11 mouse cellular contexts compared by ENCODE assay signal in the genomic region with DNA sequence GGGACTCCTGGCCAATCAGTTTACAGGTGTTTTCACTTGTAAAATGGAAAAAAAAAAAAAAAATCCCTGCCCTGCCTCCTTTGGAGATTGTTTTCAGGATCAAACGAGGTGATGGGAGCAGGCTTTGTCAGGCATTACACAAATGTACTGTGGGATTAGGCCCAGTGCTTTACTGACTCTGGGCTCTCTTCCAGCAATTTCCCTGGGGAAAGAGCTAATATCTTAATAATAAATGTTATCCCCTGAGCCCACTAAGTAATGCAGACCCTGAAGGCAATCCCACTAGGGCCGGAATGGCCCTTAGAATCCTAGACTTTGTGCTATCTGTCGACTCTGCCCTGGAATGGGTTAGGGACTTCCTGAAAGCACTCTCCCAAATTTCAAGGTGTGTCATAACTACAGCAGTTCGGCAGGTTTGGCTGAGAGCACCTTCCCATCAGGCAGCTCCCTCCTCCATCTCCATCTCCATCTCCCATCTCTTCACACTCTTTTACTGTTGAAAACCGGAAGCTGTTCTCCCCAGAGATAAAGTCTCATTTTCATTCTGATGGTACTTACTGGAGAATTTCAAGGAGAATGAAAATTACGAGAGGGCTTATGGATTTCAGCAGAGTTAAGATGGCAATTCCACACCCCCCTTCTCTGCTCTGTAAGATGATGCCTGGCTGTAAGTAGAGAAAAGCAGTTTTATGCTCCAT. TPM values are rescaled to one million over a fixed set of nuclear protein-coding genes. Genes with fewer than 3 reads are reported as not detected.
DNase-seq lines count a peak whose midpoint lies in the region; ATAC-seq and TF ChIP-seq lines count a peak whose summit lies in the region.
"Had no signal": no experiment of that assay in that cellular context is flagged by ENCODE, and none has a peak within 500 bp of the region (broad histone marks: within the 10 kb centered on the region; RNA-seq: fewer than 3 reads in every experiment).

No protein-coding gene starts in this region.

- H3K9ac ChIP-seq in MEL (ENCODE audit: control insufficient read depth, low read depth, low read length, poor library complexity, severe bottlenecking): peak overlapping the region; percentile 66
- H3K9ac ChIP-seq in hindbrain, embryonic 11.5 days (ENCODE audit: low read depth, low read length): no peak overlapping the region
- H3K9ac ChIP-seq in midbrain, embryonic 13.5 days (replicated peaks): no peak overlapping the region
- no peak overlapping the region for H3K9ac ChIP-seq in liver, postnatal 0 days (replicated peaks)
- no peak overlapping the region for H3K9ac ChIP-seq in heart, adult 2 months (ENCODE audit: low read depth, low read length)

- H3K36me3 ChIP-seq in MEL (ENCODE audit: control insufficient read depth in 1 of 2, insufficient read depth in 2 of 2, low read length in 2 of 2): peaks cover 0 to 36% of the 10 kb centered on the region in 2 experiments; a peak in 2 of 4 replicates
- H3K36me3 ChIP-seq in embryonic facial prominence, embryonic 10.5 days (replicated peaks): no peaks in the 10 kb centered on the region
- H3K36me3 ChIP-seq in hindbrain, embryonic 11.5 days (ENCODE audit: control insufficient read depth, insufficient read depth, low read length): no peaks in the 10 kb centered on the region
- no peaks in the 10 kb centered on the region for H3K36me3 ChIP-seq in midbrain, embryonic 13.5 days
- H3K36me3 ChIP-seq in liver, postnatal 0 days (replicated peaks; ENCODE audit: insufficient read depth, low read length): no peaks in the 10 kb centered on the region
- H3K36me3 ChIP-seq in heart, adult 2 months (ENCODE audit: control insufficient read depth, insufficient read depth, low read length): no peaks in the 10 kb centered on the region

- H3K9me3 ChIP-seq in MEL (replicated peaks; ENCODE audit: insufficient read depth, low read length): no peaks in the 10 kb centered on the region
- H3K9me3 ChIP-seq in embryonic facial prominence, embryonic 10.5 days: no peaks in the 10 kb centered on the region
- H3K9me3 ChIP-seq in hindbrain, embryonic 11.5 days (ENCODE audit: control insufficient read depth, low read length): no peaks in the 10 kb centered on the region
- no peaks in the 10 kb centered on the region for H3K9me3 ChIP-seq in midbrain, embryonic 13.5 days
- H3K9me3 ChIP-seq in liver, postnatal 0 days (ENCODE audit: low read length): no peaks in the 10 kb centered on the region

- intact Hi-C loops in heart, adult 2 months (cut with DNase I): no loop called here

- no peak for ATAC-seq in hindbrain, embryonic 11.5 days (ENCODE audit: low FRiP score)
- no peak for ATAC-seq in midbrain, embryonic 13.5 days
- no peak for ATAC-seq in liver, postnatal 0 days
- ATAC-seq in granulocyte monocyte progenitor cell, adult 5-6 weeks (replicated peaks; ENCODE audit: poor library complexity, severe bottlenecking): no peak

- peaks cover 23 to 32% of the 10 kb centered on the region in 2 experiments for H3K4me1 ChIP-seq in MEL (ENCODE audit: control insufficient read depth in 1 of 2, insufficient read depth in 2 of 2, low read length in 2 of 2)
- H3K4me1 ChIP-seq in embryonic facial prominence, embryonic 10.5 days: peaks cover 33% of the 10 kb centered on the region
- peaks cover 5% of the 10 kb centered on the region; the same call in 1 of the 2 replicates for H3K4me1 ChIP-seq in hindbrain, embryonic 11.5 days (replicated peaks; ENCODE audit: control insufficient read depth, insufficient read depth, low read length)
- peaks cover 38% of the 10 kb centered on the region for H3K4me1 ChIP-seq in midbrain, embryonic 13.5 days (replicated peaks)
- peaks cover 14% of the 10 kb centered on the region for H3K4me1 ChIP-seq in liver, postnatal 0 days (ENCODE audit: insufficient read depth)
- H3K4me1 ChIP-seq in heart, adult 2 months (ENCODE audit: control insufficient read depth, insufficient read depth, low read length): peaks cover 4% of the 10 kb centered on the region

- TF ChIP-seq EP300 in MEL (IDR thresholded peaks at IDR 0.05; ENCODE audit: low read depth in 1 of 2, low read length in 2 of 2): peak; percentile 56 to 83
- TF ChIP-seq EP300 in liver, postnatal 0 days (IDR thresholded peaks at IDR 0.05; ENCODE audit: low read depth): no peak
- TF ChIP-seq EP300 in heart, adult 2 months (IDR thresholded peaks at IDR 0.05; ENCODE audit: insufficient read depth, low read depth, low read length): no peak

- H3K79me2 ChIP-seq in MEL (ENCODE audit: control insufficient read depth, insufficient read depth, low read length, poor library complexity): peaks cover 27% of the 10 kb centered on the region
- H3K79me2 ChIP-seq in heart, adult 2 months (replicated peaks; ENCODE audit: control insufficient read depth, insufficient read depth, low read length): no peaks in the 10 kb centered on the region

- H3K4me3 ChIP-seq in MEL (ENCODE audit: control insufficient read depth in 1 of 2, insufficient read depth in 1 of 2, low read depth in 2 of 2, low read length in 2 of 2): peak overlapping the region; percentile 43 to 54
- peak overlapping the region; percentile 21; the same call in 1 of the 2 replicates for H3K4me3 ChIP-seq in embryonic facial prominence, embryonic 10.5 days
- no peak overlapping the region for H3K4me3 ChIP-seq in hindbrain, embryonic 11.5 days (ENCODE audit: low read depth, low read length)
- H3K4me3 ChIP-seq in midbrain, embryonic 13.5 days (replicated peaks): 0 out of 2 replicates have a peak overlapping the region, but pooled peaks have one; percentile 2
- no peak overlapping the region for H3K4me3 ChIP-seq in liver, postnatal 0 days (ENCODE audit: low read depth, low read length)
- H3K4me3 ChIP-seq in heart, adult 2 months: no peak overlapping the region
- H3K4me3 ChIP-seq: myocyte had no signal

- no peak for TF ChIP-seq CTCF in MEL (IDR thresholded peaks at IDR 0.05 in 2 of 3, conservative IDR thresholded peaks at IDR 0.05 in 1 of 3; ENCODE audit: control insufficient read depth in 1 of 3, insufficient read depth in 1 of 3, low read depth in 2 of 3, low read length in 3 of 3, poor library complexity in 1 of 3, severe bottlenecking in 1 of 3)
- TF ChIP-seq CTCF in liver, postnatal 0 days (IDR thresholded peaks at IDR 0.05; ENCODE audit: low read depth): no peak
- TF ChIP-seq CTCF in heart, adult 2 months (IDR thresholded peaks at IDR 0.05): no peak

- WGBS in embryonic facial prominence, embryonic 10.5 days: 22% methylated on average over 6 of the region's 6 CpGs
- 22% methylated on average over 6 of the region's 6 CpGs for WGBS in hindbrain, embryonic 11.5 days
- WGBS in midbrain, embryonic 13.5 days: 6% methylated on average over 6 of the region's 6 CpGs
- WGBS in liver, postnatal 0 days (ENCODE audit: insufficient replicate concordance): 63% methylated on average over 6 of the region's 6 CpGs
- 56% methylated on average over 6 of the region's 6 CpGs for WGBS in heart, adult 2 months

- no peaks in the 10 kb centered on the region for H3K27me3 ChIP-seq in MEL (ENCODE audit: control insufficient read depth in 1 of 2, insufficient read depth in 2 of 2, low read length in 2 of 2)
- peaks cover 13% of the 10 kb centered on the region for H3K27me3 ChIP-seq in embryonic facial prominence, embryonic 10.5 days (replicated peaks; ENCODE audit: low read depth, poor library complexity, severe bottlenecking)
- no peaks in the 10 kb centered on the region for H3K27me3 ChIP-seq in hindbrain, embryonic 11.5 days (ENCODE audit: control insufficient read depth, insufficient read depth, low read length)
- H3K27me3 ChIP-seq in midbrain, embryonic 13.5 days: no peaks in the 10 kb centered on the region
- H3K27me3 ChIP-seq in liver, postnatal 0 days (ENCODE audit: insufficient read depth, low read length): no peaks in the 10 kb centered on the region
- no peaks in the 10 kb centered on the region for H3K27me3 ChIP-seq in heart, adult 2 months (ENCODE audit: control insufficient read depth, insufficient read depth, low read length)

- DNase-seq in MEL (ENCODE audit: low read depth, low spot score): peak; percentile 72
- no peak for DNase-seq in embryonic facial prominence, embryonic 10.5 days (ENCODE audit: low spot score)
- no peak for DNase-seq in hindbrain, embryonic 11.5 days (ENCODE audit: low spot score)
- DNase-seq in liver, postnatal 0 days: no peak
- DNase-seq in heart, adult 2 months: no peak
- DNase-seq: cerebellum, adult 11 months; lung, postnatal 10 days; thymus, postnatal 25 days had no signal

- no peak overlapping the region for H3K4me2 ChIP-seq in hindbrain, embryonic 11.5 days (replicated peaks; ENCODE audit: low read depth, low read length)
- peak overlapping the region; percentile 33 for H3K4me2 ChIP-seq in midbrain, embryonic 13.5 days (replicated peaks)
- no peak overlapping the region for H3K4me2 ChIP-seq in liver, postnatal 0 days (ENCODE audit: low read depth, low read length)

- no peak for TF ChIP-seq RAD21 in MEL (IDR thresholded peaks at IDR 0.05; ENCODE audit: low read depth, low read length)

- H3K27ac ChIP-seq in MEL (ENCODE audit: control insufficient read depth, low read depth, low read length): peak overlapping the region; percentile 85
- peak overlapping the region; percentile 71 for H3K27ac ChIP-seq in embryonic facial prominence, embryonic 10.5 days (replicated peaks)
- 0 out of 2 replicates have a peak overlapping the region, but pooled peaks have one; percentile 24 for H3K27ac ChIP-seq in hindbrain, embryonic 11.5 days (ENCODE audit: low read depth, low read length)
- peak overlapping the region; percentile 85 for H3K27ac ChIP-seq in midbrain, embryonic 13.5 days
- no peak overlapping the region for H3K27ac ChIP-seq in liver, postnatal 0 days (ENCODE audit: low read depth)
- H3K27ac ChIP-seq in heart, adult 2 months: no peak overlapping the region

- TF ChIP-seq POLR2A in MEL (IDR thresholded peaks at IDR 0.05; ENCODE audit: control insufficient read depth in 1 of 2, insufficient read depth in 1 of 2, low read depth in 1 of 2, low read length in 2 of 2, poor library complexity in 1 of 2): no peak
- no peak for TF ChIP-seq POLR2A in heart, adult 2 months (IDR thresholded peaks at IDR 0.05; ENCODE audit: insufficient read depth, low read depth, low read length)

RNA-seq across cellular contexts. Expression of gene Frat2, which starts 2.2 kb away (rescaled TPM):
- total RNA-seq in MEL (2012; rRNA removed): 55.6 and 58.2 TPM in 2 replicates
- 100 to 1,000 TPM in 1 of 2 experiments, not detected in 1; 110 TPM for polyA plus RNA-seq in MEL (2012; ENCODE audit: insufficient read depth in 1 of 2, insufficient read length in 2 of 2, low read depth in 1 of 2, low replicate concordance in 2 of 2, missing spikeins in 1 of 2)
- polyA plus RNA-seq in embryonic facial prominence, embryonic 10.5 days (2016; fragmentation: Nextera tagmentation; extraction: Ambion mirVana): 3.8 and 4.3 TPM in 2 replicates
- 5.0 and 6.8 TPM in 2 replicates for polyA plus RNA-seq in hindbrain, embryonic 11.5 days (2014; fragmentation: Nextera tagmentation; extraction: Ambion mirVana)
- polyA plus RNA-seq in midbrain, embryonic 13.5 days (2015; fragmentation: Nextera tagmentation; extraction: Ambion mirVana): 7.6 and 10.4 TPM in 2 replicates
- polyA plus RNA-seq in liver, postnatal 0 days (2015; fragmentation: Nextera tagmentation; extraction: Ambion mirVana): 3.3 and 3.7 TPM in 2 replicates
- 18.9 and 20.6 TPM in 2 replicates for total RNA-seq in granulocyte monocyte progenitor cell, adult 5-6 weeks (2014; fragmentation: Nextera tagmentation)
- total RNA-seq in granulocyte monocyte progenitor cell, adult 5-6 weeks (2017): 25.7 and 33.4 TPM in 2 replicates
- total RNA-seq in heart, adult 2 months (2021): 1 to 10 TPM; 2.7 to 4.9 TPM
- polyA plus RNA-seq in heart, adult 2 months (2012; rRNA removed): 1.4 and 1.7 TPM in 2 replicates

RNA-seq across cellular contexts. Expression of gene Frat1, which starts 20.4 kb away (rescaled TPM):
- total RNA-seq in MEL (2012; rRNA removed): 26.7 and 36.0 TPM in 2 replicates
- 10 to 100 TPM in 1 of 2 experiments, not detected in 1; 31.5 TPM for polyA plus RNA-seq in MEL (2012; ENCODE audit: insufficient read depth in 1 of 2, insufficient read length in 2 of 2, low read depth in 1 of 2, low replicate concordance in 2 of 2, missing spikeins in 1 of 2)
- 9.1 and 9.2 TPM in 2 replicates for polyA plus RNA-seq in embryonic facial prominence, embryonic 10.5 days (2016; fragmentation: Nextera tagmentation; extraction: Ambion mirVana)
- 11.2 and 14.4 TPM in 2 replicates for polyA plus RNA-seq in hindbrain, embryonic 11.5 days (2014; fragmentation: Nextera tagmentation; extraction: Ambion mirVana)
- 26.2 and 29.0 TPM in 2 replicates for polyA plus RNA-seq in midbrain, embryonic 13.5 days (2015; fragmentation: Nextera tagmentation; extraction: Ambion mirVana)
- 7.8 and 8.1 TPM in 2 replicates for polyA plus RNA-seq in liver, postnatal 0 days (2015; fragmentation: Nextera tagmentation; extraction: Ambion mirVana)
- 2.6 and 5.6 TPM in 2 replicates for total RNA-seq in granulocyte monocyte progenitor cell, adult 5-6 weeks (2014; fragmentation: Nextera tagmentation)
- total RNA-seq in granulocyte monocyte progenitor cell, adult 5-6 weeks (2017): 10.0 and 11.2 TPM in 2 replicates
- total RNA-seq in heart, adult 2 months (2021): 1 to 10 TPM; 2.5 to 3.9 TPM
- polyA plus RNA-seq in heart, adult 2 months (2012; rRNA removed): 1.3 TPM in 2 replicates

RNA-seq across cellular contexts. Expression of gene Rrp12, which starts 45.8 kb away (rescaled TPM):
- 93.8 and 106 TPM in 2 replicates for total RNA-seq in MEL (2012; rRNA removed)
- polyA plus RNA-seq in MEL (2012; ENCODE audit: insufficient read depth in 1 of 2, insufficient read length in 2 of 2, low read depth in 1 of 2, low replicate concordance in 2 of 2, missing spikeins in 1 of 2): 100 to 1,000 TPM in 1 of 2 experiments, 10 to 100 TPM in 1; 44.5 to 134 TPM
- 36.3 and 38.9 TPM in 2 replicates for polyA plus RNA-seq in embryonic facial prominence, embryonic 10.5 days (2016; fragmentation: Nextera tagmentation; extraction: Ambion mirVana)
- 11.5 and 13.8 TPM in 2 replicates for polyA plus RNA-seq in hindbrain, embryonic 11.5 days (2014; fragmentation: Nextera tagmentation; extraction: Ambion mirVana)
- 14.6 and 15.7 TPM in 2 replicates for polyA plus RNA-seq in midbrain, embryonic 13.5 days (2015; fragmentation: Nextera tagmentation; extraction: Ambion mirVana)
- polyA plus RNA-seq in liver, postnatal 0 days (2015; fragmentation: Nextera tagmentation; extraction: Ambion mirVana): 4.1 and 4.3 TPM in 2 replicates
- 14.8 and 22.3 TPM in 2 replicates for total RNA-seq in granulocyte monocyte progenitor cell, adult 5-6 weeks (2014; fragmentation: Nextera tagmentation)
- 18.1 and 20.1 TPM in 2 replicates for total RNA-seq in granulocyte monocyte progenitor cell, adult 5-6 weeks (2017)
- 10 to 100 TPM; 13.7 to 17.4 TPM for total RNA-seq in heart, adult 2 months (2021)
- polyA plus RNA-seq in heart, adult 2 months (2012; rRNA removed): 6.6 and 6.9 TPM in 2 replicates

RNA-seq across cellular contexts. Expression of gene Arhgap19, which starts 48.3 kb away (rescaled TPM):
- total RNA-seq in MEL (2012; rRNA removed): 47.5 and 53.9 TPM in 2 replicates
- 10 to 100 TPM in 1 of 2 experiments, not detected in 1; 67.9 TPM for polyA plus RNA-seq in MEL (2012; ENCODE audit: insufficient read depth in 1 of 2, insufficient read length in 2 of 2, low read depth in 1 of 2, low replicate concordance in 2 of 2, missing spikeins in 1 of 2)
- polyA plus RNA-seq in embryonic facial prominence, embryonic 10.5 days (2016; fragmentation: Nextera tagmentation; extraction: Ambion mirVana): 45.2 and 46.2 TPM in 2 replicates
- polyA plus RNA-seq in hindbrain, embryonic 11.5 days (2014; fragmentation: Nextera tagmentation; extraction: Ambion mirVana): 31.5 and 33.3 TPM in 2 replicates
- polyA plus RNA-seq in midbrain, embryonic 13.5 days (2015; fragmentation: Nextera tagmentation; extraction: Ambion mirVana): 11.0 and 11.6 TPM in 2 replicates
- polyA plus RNA-seq in liver, postnatal 0 days (2015; fragmentation: Nextera tagmentation; extraction: Ambion mirVana): 10.5 and 12.9 TPM in 2 replicates
- total RNA-seq in granulocyte monocyte progenitor cell, adult 5-6 weeks (2014; fragmentation: Nextera tagmentation): 19.8 and 25.9 TPM in 2 replicates
- total RNA-seq in granulocyte monocyte progenitor cell, adult 5-6 weeks (2017): 43.2 and 55.3 TPM in 2 replicates
- total RNA-seq in heart, adult 2 months (2021): 1 to 10 TPM; 1.7 to 2.0 TPM
- 1.4 and 2.1 TPM in 2 replicates for polyA plus RNA-seq in heart, adult 2 months (2012; rRNA removed)

Comparison
In these comparisons a context has a peak if more than half of its experiments do, and no peak if none do; other contexts are left out.
1. H3K27ac ChIP-seq: peak in MEL (single experiment), embryonic facial prominence, embryonic 10.5 days (single experiment), hindbrain, embryonic 11.5 days (single experiment) and midbrain, embryonic 13.5 days (single experiment); none in liver, postnatal 0 days (single experiment) and heart, adult 2 months (single experiment).
2. H3K4me3 ChIP-seq: peak in MEL (2 of 2), embryonic facial prominence, embryonic 10.5 days (single experiment) and midbrain, embryonic 13.5 days (single experiment); none in hindbrain, embryonic 11.5 days (single experiment), liver, postnatal 0 days (single experiment) and heart, adult 2 months (single experiment).